Mouse (Mus musculus): ENCODE results near the gene Tent5c. TPM values are rescaled to one million over a fixed set of nuclear protein-coding genes. Genes with fewer than 3 reads are reported as not detected.

Tent5c gene
- 8.9 and 10.5 TPM in 2 replicates for polyA plus RNA-seq (2015; fragmentation: Nextera tagmentation; extraction: Ambion mirVana)

DNA sequence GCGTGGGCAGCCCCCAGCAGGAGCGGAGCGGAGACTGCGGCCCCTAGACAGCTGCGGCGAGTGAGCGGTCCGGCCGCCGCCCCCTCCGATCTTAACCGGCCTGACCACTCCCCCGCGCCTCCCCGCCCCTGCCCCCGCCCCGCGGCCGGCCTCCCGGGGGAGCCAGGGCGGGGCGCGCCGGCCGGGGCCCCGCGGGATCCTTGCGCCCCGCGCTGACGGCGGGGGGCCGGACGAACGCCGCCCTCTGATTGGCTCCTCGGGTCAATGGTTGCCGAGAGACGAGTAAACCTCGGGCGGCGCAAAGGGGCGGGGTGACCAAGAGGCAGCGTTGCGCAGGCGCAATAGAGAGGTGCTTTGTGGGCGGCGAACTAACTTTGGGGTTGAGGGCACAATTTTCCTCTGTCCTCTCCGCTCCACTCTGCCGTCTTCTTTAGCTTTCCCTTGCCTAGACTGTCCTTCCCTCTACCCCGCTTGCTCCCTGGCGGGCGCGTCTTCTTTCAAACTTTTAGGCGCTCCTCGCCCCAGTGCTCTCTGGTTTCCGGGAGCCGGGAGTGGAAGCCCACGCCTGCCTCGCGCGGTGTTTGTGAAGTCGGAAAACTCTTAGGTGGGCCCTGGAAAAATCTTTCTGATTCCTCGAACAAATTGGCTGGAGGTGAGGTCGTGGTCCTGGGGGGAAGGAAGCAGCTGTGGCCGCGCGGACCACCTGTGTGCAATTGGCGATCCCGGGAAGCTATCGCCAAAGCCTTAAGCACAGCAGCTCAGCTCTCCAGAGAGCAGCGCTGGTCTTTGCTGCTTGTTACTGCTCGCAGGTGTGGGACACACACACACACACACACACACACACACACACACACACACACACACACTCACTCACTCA lies at the start of gene Tent5c:
Tent5c (minus strand) TSS at position 192 of the 877 bp plus-strand sequence.
- H3K36me3 ChIP-seq: no peaks in the 10 kb centered on the region
- peak; percentile 90 for ATAC-seq (ENCODE audit: insufficient number of reproducible peaks, low FRiP score, low TSS enrichment, low read depth)
- peak within 1 kb of the TSS; percentile 95 for H3K4me2 ChIP-seq
- H3K4me1 ChIP-seq: peaks cover 20% of the 10 kb centered on the region
- H3K9me3 ChIP-seq: no peaks in the 10 kb centered on the region
- H3K9ac ChIP-seq: peak within 1 kb of the TSS; percentile 54
- H3K27ac ChIP-seq: peak within 1 kb of the TSS; percentile 57
- H3K27me3 ChIP-seq: peaks cover 30% of the 10 kb centered on the region
- H3K4me3 ChIP-seq: peak within 1 kb of the TSS; percentile 68
- WGBS: under 1% methylated on average over 69 of the region's 73 CpGs

DNA sequence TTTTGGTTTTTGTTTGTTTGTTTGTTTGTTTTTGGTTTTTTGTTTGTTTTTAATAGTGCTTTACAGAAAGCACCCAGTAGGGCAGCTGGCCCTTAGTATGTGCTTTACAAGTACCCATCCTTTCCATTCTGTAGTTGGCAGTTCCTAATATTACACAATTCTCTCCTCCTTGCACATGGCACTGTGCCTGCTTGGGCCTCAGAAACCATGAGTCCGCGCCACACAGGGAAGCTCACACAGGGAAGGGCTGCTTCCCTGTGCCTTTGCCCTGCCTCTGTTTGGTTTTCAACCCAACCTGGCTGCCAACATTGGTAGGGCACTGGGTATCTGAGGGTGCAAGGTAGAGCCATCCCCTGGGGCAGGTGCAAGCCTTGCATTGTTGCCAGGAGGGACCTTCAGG lies 47.6 kb upstream of the Tent5c start:
- Histone ChIP-seq H3K27me3 (no peaks in the 10 kb centered on the region), H3K36me3 (no peaks in the 10 kb centered on the region), H3K9me3 (no peaks in the 10 kb centered on the region), H3K4me3 (no peak overlapping the region), H3K4me1 (peaks cover 6% of the 10 kb centered on the region; the same call in 1 of the 2 replicates), H3K9ac (no peak overlapping the region), H3K27ac (no peak overlapping the region), H3K4me2 (no peak overlapping the region)
- no peak for ATAC-seq (ENCODE audit: insufficient number of reproducible peaks, low FRiP score, low TSS enrichment, low read depth)
- 94% methylated on average over 2 of the region's 2 CpGs for WGBS

DNA sequence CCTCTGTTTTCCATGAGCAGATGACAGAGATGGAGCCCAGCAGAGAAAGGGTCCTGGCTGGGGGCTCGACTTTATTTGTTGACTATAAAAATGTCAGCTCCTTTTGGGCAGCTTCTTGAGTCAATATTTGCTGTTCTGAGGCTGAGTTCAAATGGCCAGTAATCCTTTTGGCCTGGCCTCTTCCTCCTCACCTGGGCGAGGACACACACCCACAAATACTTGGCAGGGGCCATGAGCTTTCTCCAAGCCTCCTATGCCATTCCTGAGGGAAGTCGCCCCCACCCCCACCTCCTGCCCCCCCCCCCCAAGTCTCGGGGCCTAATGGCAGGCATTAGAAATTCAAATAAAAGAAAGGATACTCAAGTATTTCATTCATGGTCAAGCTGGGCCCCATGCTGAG lies 46.8 kb upstream of the Tent5c start:
- Histone ChIP-seq H3K4me2 (no peak overlapping the region), H3K9me3 (no peaks in the 10 kb centered on the region), H3K9ac (no peak overlapping the region), H3K36me3 (no peaks in the 10 kb centered on the region), H3K27ac (no peak overlapping the region), H3K4me3 (no peak overlapping the region), H3K4me1 (peaks cover 6% of the 10 kb centered on the region; the same call in 1 of the 2 replicates), H3K27me3 (no peaks in the 10 kb centered on the region)
- 68% methylated on average over 4 of the region's 4 CpGs for WGBS
- no peak for ATAC-seq (ENCODE audit: insufficient number of reproducible peaks, low FRiP score, low TSS enrichment, low read depth)

DNA sequence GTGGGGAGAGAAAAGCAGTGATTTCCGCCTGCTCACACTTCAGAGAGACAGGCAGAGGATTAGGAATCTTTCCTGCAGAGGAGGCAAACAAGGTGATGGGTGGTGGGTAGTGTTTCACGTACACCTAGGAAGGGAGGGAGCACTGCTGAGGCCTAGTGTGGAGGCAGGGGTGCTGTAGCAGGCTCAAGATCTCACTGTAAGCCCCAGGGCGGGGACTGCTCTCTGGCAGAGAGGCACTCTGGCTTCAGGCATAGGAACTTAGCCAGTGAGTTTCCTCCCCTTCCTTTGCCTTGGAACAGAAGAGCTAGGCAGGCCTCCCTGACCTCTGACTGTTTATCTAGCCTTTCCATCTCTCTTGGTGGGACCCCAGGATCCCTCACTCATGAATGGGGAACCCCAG lies 46.2 kb upstream of the Tent5c start:
- Histone ChIP-seq H3K27me3 (no peaks in the 10 kb centered on the region), H3K9ac (no peak overlapping the region), H3K4me2 (no peak overlapping the region), H3K36me3 (no peaks in the 10 kb centered on the region), H3K4me1 (peaks cover 6% of the 10 kb centered on the region; the same call in 1 of the 2 replicates), H3K27ac (no peak overlapping the region), H3K9me3 (no peaks in the 10 kb centered on the region), H3K4me3 (no peak overlapping the region)
- ATAC-seq (ENCODE audit: insufficient number of reproducible peaks, low FRiP score, low TSS enrichment, low read depth): no peak
- WGBS: 56% methylated on average over 3 of the region's 3 CpGs

DNA sequence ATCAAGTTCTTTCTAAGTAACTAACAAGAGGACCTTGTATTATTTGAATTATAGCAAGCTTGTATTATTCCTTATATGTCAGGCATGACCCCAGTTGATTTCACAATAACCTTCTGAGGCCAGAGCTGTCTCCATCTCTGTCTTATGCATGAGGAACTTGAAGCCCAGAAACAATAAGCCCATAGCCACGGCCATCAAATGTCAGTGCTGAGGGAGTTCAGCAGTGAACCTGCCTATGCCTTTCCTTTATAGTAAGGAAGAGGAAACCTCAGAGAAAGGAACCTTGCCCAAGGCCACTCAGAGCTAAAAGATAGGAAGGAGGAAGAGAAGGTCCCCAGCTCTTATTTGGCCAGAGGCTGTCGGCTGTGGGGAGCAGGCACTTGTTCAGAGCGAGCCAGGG lies 45.3 kb upstream of the Tent5c start:
- 81% methylated on average over 3 of the region's 3 CpGs for WGBS
- ATAC-seq (ENCODE audit: insufficient number of reproducible peaks, low FRiP score, low TSS enrichment, low read depth): no peak
- H3K4me1 ChIP-seq: peaks cover 6% of the 10 kb centered on the region; the same call in 1 of the 2 replicates
- H3K27ac ChIP-seq: no peak overlapping the region
- H3K36me3 ChIP-seq: no peaks in the 10 kb centered on the region
- no peak overlapping the region for H3K4me3 ChIP-seq
- no peaks in the 10 kb centered on the region for H3K9me3 ChIP-seq
- H3K9ac ChIP-seq: no peak overlapping the region
- H3K27me3 ChIP-seq: no peaks in the 10 kb centered on the region
- no peak overlapping the region for H3K4me2 ChIP-seq

DNA sequence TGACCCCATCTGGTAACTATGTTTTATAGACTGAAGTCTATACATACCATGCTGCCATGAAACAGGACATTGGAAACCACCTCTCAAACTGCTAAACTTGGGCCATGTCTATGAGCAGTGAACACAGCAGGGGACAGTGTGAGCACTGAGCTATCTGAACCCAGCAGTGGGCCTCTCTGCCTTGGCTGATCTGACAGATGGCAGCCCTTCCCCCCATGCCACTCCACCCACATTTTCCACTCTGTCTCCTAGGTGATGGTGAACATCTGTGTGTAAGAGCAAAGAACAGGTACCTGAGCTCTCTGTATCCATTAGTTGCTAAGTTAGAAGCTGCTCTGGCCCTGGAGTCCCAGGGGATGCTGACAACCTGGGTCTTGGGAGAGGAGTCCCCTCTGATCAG lies 44.3 kb upstream of the Tent5c start:
- H3K9me3 ChIP-seq: no peaks in the 10 kb centered on the region
- no peak overlapping the region for H3K4me2 ChIP-seq
- ATAC-seq (ENCODE audit: insufficient number of reproducible peaks, low FRiP score, low TSS enrichment, low read depth): no peak

DNA sequence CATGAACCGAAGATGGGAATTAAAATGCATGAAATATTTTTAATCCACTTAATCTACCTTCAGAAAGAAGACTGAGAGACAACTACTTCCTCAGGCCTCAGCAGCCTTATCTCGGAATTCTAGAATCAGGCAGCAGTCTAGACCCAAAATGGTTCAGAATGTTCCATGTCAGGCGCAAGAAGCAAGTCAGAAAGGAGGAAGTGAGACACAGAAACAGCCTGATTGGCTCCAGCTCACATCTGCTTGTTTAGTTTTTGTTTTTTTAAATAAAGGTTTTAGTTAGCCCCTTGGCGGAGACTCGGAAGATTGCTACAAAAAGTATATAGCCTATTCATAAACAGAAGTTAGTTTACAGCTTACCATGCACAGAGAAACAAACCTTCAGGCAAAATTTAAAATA lies 41.8 kb upstream of the Tent5c start:
- Histone ChIP-seq H3K4me3 (no peak overlapping the region), H3K27me3 (no peaks in the 10 kb centered on the region), H3K9me3 (no peaks in the 10 kb centered on the region), H3K4me1 (peaks cover 6% of the 10 kb centered on the region; the same call in 1 of the 2 replicates), H3K36me3 (no peaks in the 10 kb centered on the region), H3K27ac (no peak overlapping the region), H3K9ac (no peak overlapping the region), H3K4me2 (no peak overlapping the region)
- 81% methylated on average over 5 of the region's 5 CpGs for WGBS
- no peak for ATAC-seq (ENCODE audit: insufficient number of reproducible peaks, low FRiP score, low TSS enrichment, low read depth)

More for the DNA sequence above, 44.3 kb upstream of the Tent5c start:
- Histone ChIP-seq H3K27ac (no peak overlapping the region), H3K4me1 (peaks cover 6% of the 10 kb centered on the region; the same call in 1 of the 2 replicates), H3K27me3 (no peaks in the 10 kb centered on the region), H3K4me3 (no peak overlapping the region), H3K9ac (no peak overlapping the region), H3K36me3 (no peaks in the 10 kb centered on the region)

DNA sequence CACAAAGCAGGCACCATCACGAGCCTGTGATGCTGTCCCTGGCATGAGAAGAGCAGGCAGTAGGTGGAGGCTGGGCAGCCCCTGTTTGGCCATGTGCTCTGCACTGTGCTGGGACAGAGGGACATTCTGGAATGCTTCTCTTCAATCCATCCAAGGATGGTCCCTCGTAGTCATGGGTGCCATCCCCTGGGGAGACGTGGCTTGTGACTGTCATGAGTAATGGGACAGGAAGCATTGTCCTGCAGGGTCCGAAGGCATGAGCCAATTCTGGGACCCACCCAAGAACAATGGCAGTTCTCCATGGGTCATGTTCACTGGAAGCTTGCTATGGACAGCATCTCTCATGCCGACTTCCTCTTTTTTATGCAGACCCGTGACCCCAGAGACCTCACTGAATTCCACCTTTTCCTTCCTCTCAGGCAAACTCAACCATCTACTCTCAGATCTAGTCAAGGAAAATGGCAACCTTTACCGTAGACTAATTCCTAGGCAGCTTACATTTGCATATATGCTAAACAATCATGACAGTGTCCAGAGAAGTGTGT lies 41.2 kb upstream of the Tent5c start:
- ATAC-seq (ENCODE audit: insufficient number of reproducible peaks, low FRiP score, low TSS enrichment, low read depth): no peak
- WGBS: 82% methylated on average over 7 of the region's 7 CpGs
- H3K27me3 ChIP-seq: no peaks in the 10 kb centered on the region

DNA sequence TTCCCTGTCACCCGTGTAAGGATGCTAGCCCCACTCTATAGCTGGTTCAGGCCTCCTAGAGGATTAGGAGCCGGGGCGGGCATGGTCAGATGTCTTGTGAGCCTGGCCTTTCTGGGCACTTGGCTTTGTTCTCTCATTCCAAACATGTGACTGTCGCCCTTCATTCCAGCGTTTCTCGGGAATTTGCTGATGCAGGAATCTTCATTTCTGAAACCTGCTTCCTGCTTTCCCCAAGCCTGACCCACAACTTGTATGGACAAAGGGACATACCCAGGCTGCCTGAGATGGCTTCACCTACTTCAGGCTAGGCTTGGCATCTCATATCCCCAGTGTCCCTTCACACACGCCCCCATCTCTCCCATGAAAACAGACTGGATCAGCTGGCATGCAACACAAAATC lies 33.5 kb upstream of the Tent5c start:
- 81% methylated on average over 7 of the region's 7 CpGs for WGBS
- no peaks in the 10 kb centered on the region for H3K27me3 ChIP-seq
- H3K4me3 ChIP-seq: no peak overlapping the region
- H3K4me2 ChIP-seq: no peak overlapping the region
- H3K27ac ChIP-seq: no peak overlapping the region
- no peaks in the 10 kb centered on the region for H3K4me1 ChIP-seq
- ATAC-seq (ENCODE audit: insufficient number of reproducible peaks, low FRiP score, low TSS enrichment, low read depth): no peak
- no peaks in the 10 kb centered on the region for H3K36me3 ChIP-seq
- no peaks in the 10 kb centered on the region for H3K9me3 ChIP-seq
- no peak overlapping the region for H3K9ac ChIP-seq

More for the DNA sequence above, 41.2 kb upstream of the Tent5c start:
- Histone ChIP-seq H3K9ac (no peak overlapping the region), H3K9me3 (no peaks in the 10 kb centered on the region), H3K27ac (no peak overlapping the region), H3K4me3 (no peak overlapping the region), H3K4me1 (peaks cover 2% of the 10 kb centered on the region; the same call in 1 of the 2 replicates), H3K4me2 (no peak overlapping the region), H3K36me3 (no peaks in the 10 kb centered on the region)

DNA sequence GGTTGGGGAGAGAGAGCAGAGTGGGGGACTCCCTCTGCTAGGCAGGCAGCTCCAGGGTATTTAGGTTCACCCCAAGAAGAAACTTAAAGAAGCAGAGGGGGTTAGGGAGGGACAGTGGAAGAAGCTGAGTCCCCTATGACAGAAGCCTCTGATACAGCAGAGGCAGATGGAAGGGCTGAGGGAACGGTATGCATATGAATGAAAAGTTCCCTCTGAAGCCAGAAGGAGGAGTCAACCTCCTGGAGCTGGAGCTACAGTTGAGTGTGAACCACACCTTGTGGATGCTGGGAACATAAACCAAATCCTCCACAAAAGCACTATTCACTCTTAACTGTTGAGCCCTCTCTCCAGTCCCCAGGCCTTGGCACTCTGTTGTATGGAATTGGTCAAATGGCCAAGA lies 32.5 kb upstream of the Tent5c start:
- 42% methylated on average over 1 of the region's 1 CpGs for WGBS
- no peak for ATAC-seq (ENCODE audit: insufficient number of reproducible peaks, low FRiP score, low TSS enrichment, low read depth)
- no peak overlapping the region for H3K9ac ChIP-seq

DNA sequence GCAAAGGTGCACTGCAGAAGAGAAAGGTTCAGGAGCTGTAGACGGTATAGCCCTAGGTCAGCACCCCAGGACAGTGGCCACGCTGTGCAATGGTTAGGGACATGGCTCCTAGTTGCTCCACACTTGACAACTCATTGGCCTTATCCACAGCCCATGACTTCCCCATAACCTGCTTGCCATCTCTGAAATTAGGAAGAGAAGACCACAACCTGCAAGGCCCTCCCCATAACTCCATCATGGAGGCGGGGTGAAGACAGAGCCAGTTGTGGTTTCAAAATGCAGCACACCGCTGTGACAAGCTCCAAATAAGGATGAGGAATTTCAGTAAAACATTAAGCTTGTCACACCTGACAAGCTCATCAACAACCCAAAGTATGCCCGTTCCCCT lies 26.6 kb upstream of the Tent5c start:
- 0 out of 2 replicates have a peak, but pooled peaks have one; percentile 25 for ATAC-seq (ENCODE audit: insufficient number of reproducible peaks, low FRiP score, low TSS enrichment, low read depth)
- Histone ChIP-seq H3K27ac (no peak overlapping the region), H3K36me3 (no peaks in the 10 kb centered on the region), H3K4me2 (no peak overlapping the region), H3K9ac (no peak overlapping the region), H3K4me1 (0 out of 2 replicates have a peak, but pooled peaks cover 2% of the 10 kb centered on the region), H3K4me3 (no peak overlapping the region), H3K9me3 (no peaks in the 10 kb centered on the region), H3K27me3 (no peaks in the 10 kb centered on the region)
- WGBS: 84% methylated on average over 5 of the region's 5 CpGs

More for the DNA sequence above, 32.5 kb upstream of the Tent5c start:
- no peaks in the 10 kb centered on the region for H3K36me3 ChIP-seq
- H3K27ac ChIP-seq: no peak overlapping the region
- no peak overlapping the region for H3K4me2 ChIP-seq
- no peaks in the 10 kb centered on the region for H3K27me3 ChIP-seq
- H3K4me1 ChIP-seq: no peaks in the 10 kb centered on the region
- H3K9me3 ChIP-seq: no peaks in the 10 kb centered on the region
- no peak overlapping the region for H3K4me3 ChIP-seq

DNA sequence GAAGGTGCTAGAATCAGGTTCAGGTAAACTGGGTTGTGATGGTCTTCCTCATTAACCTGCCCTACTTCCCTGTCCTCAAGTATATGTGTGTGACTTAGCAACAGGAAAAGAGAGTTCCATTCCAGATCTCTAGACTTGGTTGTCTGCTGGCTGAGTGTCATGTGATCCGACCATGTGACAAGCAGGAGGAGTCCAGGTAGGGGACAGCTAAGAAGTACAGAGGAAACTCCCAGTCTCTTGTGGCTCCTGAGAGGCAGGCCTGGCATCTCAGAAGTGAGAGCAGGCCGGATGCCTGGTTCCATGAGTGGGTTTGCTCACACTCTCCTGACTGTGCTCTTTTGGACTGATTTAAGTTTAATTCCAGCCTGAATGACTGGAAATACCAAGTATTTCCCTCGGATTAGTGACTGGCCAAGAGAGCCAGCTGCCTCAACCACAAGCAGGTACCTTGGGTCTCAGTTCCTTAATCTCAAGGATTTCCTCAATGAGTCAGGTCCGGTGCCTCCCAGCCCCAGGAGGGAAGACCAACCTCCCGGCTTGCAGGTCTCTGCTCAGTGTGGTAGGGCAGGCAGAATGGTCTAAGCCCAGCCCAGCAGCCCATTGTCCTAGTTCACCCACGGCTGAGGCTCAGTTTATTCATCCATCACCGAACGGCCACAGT lies 26.1 kb upstream of the Tent5c start:
- H3K9ac ChIP-seq: no peak overlapping the region
- no peak overlapping the region for H3K4me2 ChIP-seq
- H3K4me1 ChIP-seq: 0 out of 2 replicates have a peak, but pooled peaks cover 2% of the 10 kb centered on the region
- H3K27ac ChIP-seq: no peak overlapping the region
- H3K9me3 ChIP-seq: no peaks in the 10 kb centered on the region
- WGBS: 72% methylated on average over 8 of the region's 8 CpGs
- ATAC-seq (ENCODE audit: insufficient number of reproducible peaks, low FRiP score, low TSS enrichment, low read depth): no peak
- H3K4me3 ChIP-seq: no peak overlapping the region
- no peaks in the 10 kb centered on the region for H3K27me3 ChIP-seq
- H3K36me3 ChIP-seq: no peaks in the 10 kb centered on the region

Data from limb, embryonic 15.5 days (tissue).